Mouse (Mus musculus): Measurements from ENCODE around the gene Acvr1c. TPM values are rescaled to one million over a fixed set of nuclear protein-coding genes. Genes with fewer than 3 reads are reported as not detected.

Gene Acvr1c
- polyA plus RNA-seq, 1 experiment = 0.63 TPM

GRCm38 (mm10) chr2:58276454-58276853, 81.2 kb downstream of the Acvr1c start:
- WGBS = 93% methylated on average over 7 of the region's 7 CpGs
- Histone ChIP-seq H3K27ac (ENCODE audit: control insufficient read depth, insufficient read depth, low read length) (no peak overlapping the region), H3K36me3 (ENCODE audit: control insufficient read depth, insufficient read depth, low read length) (no peaks in the 10 kb centered on the region), H3K4me3 (ENCODE audit: control insufficient read depth, insufficient read depth, low read length) (no peak overlapping the region), H3K4me1 (replicated peaks; ENCODE audit: control insufficient read depth, insufficient read depth, low read length) (no peaks in the 10 kb centered on the region), H3K27me3 (ENCODE audit: control insufficient read depth, insufficient read depth, low read length) (no peaks in the 10 kb centered on the region)
- no peak for TF ChIP-seq CTCF (IDR thresholded peaks at IDR 0.05; ENCODE audit: borderline replicate concordance, control insufficient read depth, extremely low read depth, insufficient read depth, low read length, poor library complexity)
- TF ChIP-seq POLR2A (IDR thresholded peaks at IDR 0.05; ENCODE audit: control insufficient read depth, extremely low read depth, insufficient read depth, low read length, poor library complexity) = no peak
- DNase-seq = no peak

- H3K36me3 ChIP-seq (ENCODE audit: control insufficient read depth, insufficient read depth, low read length) = no peaks in the 10 kb centered on the region
- H3K27ac ChIP-seq (ENCODE audit: control insufficient read depth, insufficient read depth, low read length) = no peak overlapping the region
- no peak for TF ChIP-seq CTCF (IDR thresholded peaks at IDR 0.05; ENCODE audit: borderline replicate concordance, control insufficient read depth, extremely low read depth, insufficient read depth, low read length, poor library complexity)
- no peak for TF ChIP-seq POLR2A (IDR thresholded peaks at IDR 0.05; ENCODE audit: control insufficient read depth, extremely low read depth, insufficient read depth, low read length, poor library complexity)
- WGBS = 94% methylated on average over 4 of the region's 4 CpGs
- H3K4me3 ChIP-seq (ENCODE audit: control insufficient read depth, insufficient read depth, low read length) = no peak overlapping the region
- no peaks in the 10 kb centered on the region for H3K27me3 ChIP-seq (ENCODE audit: control insufficient read depth, insufficient read depth, low read length)
- no peaks in the 10 kb centered on the region for H3K4me1 ChIP-seq (replicated peaks; ENCODE audit: control insufficient read depth, insufficient read depth, low read length)
- DNase-seq = no peak
Observed at GRCm38 (mm10) chr2:58240639-58241038, 117.1 kb downstream of the Acvr1c start.

DNA sequence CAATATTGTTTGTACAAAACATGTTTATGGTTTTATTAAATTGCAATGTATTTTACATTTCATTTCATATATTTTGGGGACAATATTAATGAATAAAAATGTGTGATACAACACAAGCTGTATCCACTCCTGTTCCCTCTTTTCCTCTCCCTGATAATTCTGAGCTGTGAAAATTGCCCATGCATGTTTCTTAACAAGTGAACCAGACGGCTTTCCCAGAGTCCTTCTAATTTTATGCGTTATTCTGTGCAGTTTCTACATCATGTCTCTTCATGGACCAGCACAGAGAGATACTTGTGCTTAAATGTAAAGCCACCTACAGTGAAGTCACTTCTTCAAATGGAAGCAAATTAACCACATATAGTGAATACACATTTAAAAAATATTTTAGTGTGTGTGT, 120.2 kb downstream of the Acvr1c start:
- H3K4me3 ChIP-seq (ENCODE audit: control insufficient read depth, insufficient read depth, low read length) = no peak overlapping the region
- no peak for DNase-seq
- H3K27me3 ChIP-seq (ENCODE audit: control insufficient read depth, insufficient read depth, low read length) = no peaks in the 10 kb centered on the region
- H3K36me3 ChIP-seq (ENCODE audit: control insufficient read depth, insufficient read depth, low read length) = no peaks in the 10 kb centered on the region
- no peaks in the 10 kb centered on the region for H3K4me1 ChIP-seq (replicated peaks; ENCODE audit: control insufficient read depth, insufficient read depth, low read length)
- 83% methylated on average over 2 of the region's 2 CpGs for WGBS
- no peak overlapping the region for H3K27ac ChIP-seq (ENCODE audit: control insufficient read depth, insufficient read depth, low read length)
- TF ChIP-seq POLR2A (IDR thresholded peaks at IDR 0.05; ENCODE audit: control insufficient read depth, extremely low read depth, insufficient read depth, low read length, poor library complexity) (no peak), CTCF (IDR thresholded peaks at IDR 0.05; ENCODE audit: borderline replicate concordance, control insufficient read depth, extremely low read depth, insufficient read depth, low read length, poor library complexity) (no peak)

Other genes starting within 250 kb of the Acvr1c start
- gene Cytip, start 162.4 kb downstream of the Acvr1c start, polyA plus RNA-seq (2012; rRNA removed) = 284 and 293 TPM in 2 replicates
- gene Gm17409, start 112.2 kb upstream of the Acvr1c start, polyA plus RNA-seq (2012; rRNA removed) = not detected in 2 replicates
- gene Acvr1, start 209.3 kb upstream of the Acvr1c start, polyA plus RNA-seq (2012; rRNA removed) = 1.6 TPM in 2 replicates
- 0.84 and 1.8 TPM in 2 replicates for gene Upp2, start 209.4 kb upstream of the Acvr1c start, polyA plus RNA-seq (2012; rRNA removed)